Mouse (Mus musculus) 3T3-L1 (cell line): ENCODE measurements around the gene 9130023H24Rik.

Experiments
- DNase-seq: peaks from one replicate; pipeline ENCODE4 v3.0.0-alpha.2; 2015; ENCODE audit warnings: low read depth, low spot score

9130023H24Rik gene

GRCm38 (mm10) chr7:128246496-128247391 lies 8.9 kb upstream of the 9130023H24Rik start, which contains the start of gene Tgfb1i1:
Gene Tgfb1i1, plus strand, starts transcription at chr7:128246812.
- DNase-seq = peak; percentile 74

GRCm38 (mm10) chr7:128245547-128245946 lies 7.7 kb upstream of the 9130023H24Rik start:
- no peak for DNase-seq

DNA sequence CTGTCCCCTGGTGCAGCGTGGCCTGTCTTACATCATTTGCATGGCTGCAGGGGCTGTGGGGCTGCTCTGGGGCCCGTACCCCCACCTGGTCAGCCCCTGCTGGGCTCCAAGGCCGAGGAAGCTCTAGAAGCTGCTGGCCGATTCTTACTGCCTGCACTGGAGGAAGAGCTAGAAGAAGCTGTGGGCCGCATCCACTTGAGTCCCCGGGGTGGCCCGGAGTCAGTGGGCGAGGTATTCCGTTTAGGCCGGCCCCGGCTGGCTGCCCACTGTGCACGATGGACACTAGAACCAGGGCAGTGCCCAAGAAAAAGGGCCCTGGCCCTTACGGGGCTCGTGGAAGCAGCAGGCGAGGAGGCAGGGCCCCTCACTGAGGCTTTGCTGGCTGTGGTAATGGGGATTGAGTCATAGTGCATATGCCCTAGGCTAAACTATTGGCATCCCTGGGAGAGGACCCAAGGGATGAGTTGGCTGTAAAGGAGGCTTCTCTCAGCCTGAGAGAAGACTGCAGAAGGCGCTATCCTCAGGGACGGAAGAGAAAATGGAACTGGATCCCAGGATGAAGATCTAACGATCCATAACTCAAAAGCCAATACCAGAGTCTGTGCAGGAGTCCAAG lies 6.7 kb upstream of the 9130023H24Rik start:
- peak; percentile 80 for DNase-seq

GRCm38 (mm10) chr7:128243921-128244320 lies 6.1 kb upstream of the 9130023H24Rik start:
- DNase-seq = no peak

GRCm38 (mm10) chr7:128242331-128242730 lies 4.5 kb upstream of the 9130023H24Rik start:
- no peak for DNase-seq

DNA sequence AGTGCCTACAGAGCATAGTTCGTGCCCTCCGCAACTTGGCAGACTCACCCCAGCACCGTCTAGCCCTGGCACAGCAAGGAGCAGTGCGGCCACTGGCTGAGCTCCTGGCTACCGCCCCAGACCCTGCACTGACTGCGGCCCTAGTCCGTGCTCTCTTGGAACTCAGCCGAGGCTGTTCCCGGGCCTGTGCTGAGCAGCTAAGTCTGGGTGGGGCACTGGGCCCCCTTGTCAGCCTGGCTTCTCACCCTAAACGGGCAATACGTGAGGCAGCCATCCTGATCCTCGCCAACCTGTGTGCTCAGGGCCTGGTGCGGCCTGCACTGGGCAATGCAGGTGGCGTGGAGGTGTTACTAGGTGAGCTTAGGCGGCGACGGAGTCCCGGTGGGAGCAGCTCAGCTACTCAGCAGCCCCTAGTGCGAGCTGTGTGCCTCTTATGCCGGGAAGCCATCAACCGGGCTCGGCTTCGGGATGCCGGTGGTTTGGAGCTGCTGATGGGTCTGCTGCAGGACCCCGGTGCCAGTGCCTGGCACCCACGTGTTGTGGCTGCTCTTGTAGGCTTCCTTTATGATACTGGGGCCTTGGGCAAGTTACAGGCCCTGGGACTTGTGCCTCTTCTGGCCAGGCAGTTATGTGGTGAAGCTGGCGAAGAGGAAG lies 2.4 kb upstream of the 9130023H24Rik start:
- DNase-seq = no peak

GRCm38 (mm10) chr7:128238991-128239390 lies 1.2 kb upstream of the 9130023H24Rik start:
- DNase-seq = peak; percentile 85

GRCm38 (mm10) chr7:128237593-128237926 lies 271 bp downstream of the 9130023H24Rik start:
- no peak for DNase-seq

- peak; percentile 77 for DNase-seq
Observed at GRCm38 (mm10) chr7:128236856-128237592, 807 bp downstream of the 9130023H24Rik start, which contains the start of gene Armc5. Gene Armc5, plus strand, starts transcription at chr7:128237342.

DNA sequence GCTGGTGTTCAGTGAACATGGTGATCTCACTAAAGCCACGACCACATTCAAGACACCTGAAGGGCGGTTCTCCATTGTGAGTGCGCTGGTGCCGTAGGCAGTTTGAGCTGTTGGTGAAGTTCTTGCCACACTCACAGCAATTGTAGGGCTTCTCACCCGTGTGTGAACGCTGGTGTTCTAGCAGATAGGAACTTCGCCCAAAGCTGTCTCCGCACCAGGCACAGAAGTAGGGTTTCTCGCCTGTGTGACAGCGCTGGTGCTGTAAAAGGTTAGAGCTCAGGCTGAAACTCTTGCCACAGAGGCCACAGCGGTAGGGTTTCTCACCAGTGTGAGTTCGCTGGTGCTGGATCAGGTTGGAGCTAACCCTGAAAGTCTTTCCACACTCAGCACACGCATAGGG lies 1.4 kb downstream of the 9130023H24Rik start:
- DNase-seq = no peak

DNA sequence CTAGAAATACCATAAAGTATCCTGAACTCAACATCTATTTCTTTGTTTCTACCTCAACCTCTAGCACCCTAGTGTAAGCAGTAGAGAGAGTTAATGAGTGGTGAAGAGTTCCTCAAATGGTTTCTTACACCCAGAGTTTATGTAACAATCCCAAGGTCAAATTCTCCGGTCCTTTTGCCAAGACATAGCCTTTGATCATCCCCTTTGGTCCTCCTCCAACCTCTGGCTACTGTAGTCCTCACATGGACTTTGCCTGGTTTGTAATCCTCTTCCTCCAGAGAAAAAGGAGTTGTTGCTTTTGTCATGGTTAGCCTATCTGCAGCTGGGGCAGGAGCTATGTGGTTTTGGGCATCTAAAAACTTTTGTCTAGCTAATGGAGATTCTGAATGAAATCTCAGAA lies 2.4 kb downstream of the 9130023H24Rik start:
- no peak for DNase-seq

GRCm38 (mm10) chr7:128234796-128235195 lies 3.0 kb downstream of the 9130023H24Rik start:
- DNase-seq = no peak

DNA sequence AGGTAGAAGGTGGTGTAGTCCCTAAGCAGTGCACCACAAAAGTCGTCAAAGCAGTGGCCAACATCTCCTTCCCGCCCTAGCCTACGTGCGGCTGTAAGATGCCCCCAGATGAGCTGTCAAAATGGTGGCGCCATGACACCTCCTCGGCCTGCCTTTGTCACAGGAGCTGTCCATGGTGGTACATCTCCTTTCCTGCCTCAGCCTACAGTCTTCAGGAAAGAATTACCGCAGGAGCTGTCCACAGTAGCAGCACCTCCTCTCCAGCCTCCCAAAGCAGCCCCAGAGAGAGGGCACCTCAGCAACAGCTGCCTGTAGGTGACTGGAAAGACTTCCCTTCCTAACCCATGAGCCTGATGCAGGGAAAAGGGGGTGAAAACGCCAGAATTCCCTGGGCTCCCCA lies 6.1 kb downstream of the 9130023H24Rik start:
- DNase-seq = peak; percentile 51

DNA sequence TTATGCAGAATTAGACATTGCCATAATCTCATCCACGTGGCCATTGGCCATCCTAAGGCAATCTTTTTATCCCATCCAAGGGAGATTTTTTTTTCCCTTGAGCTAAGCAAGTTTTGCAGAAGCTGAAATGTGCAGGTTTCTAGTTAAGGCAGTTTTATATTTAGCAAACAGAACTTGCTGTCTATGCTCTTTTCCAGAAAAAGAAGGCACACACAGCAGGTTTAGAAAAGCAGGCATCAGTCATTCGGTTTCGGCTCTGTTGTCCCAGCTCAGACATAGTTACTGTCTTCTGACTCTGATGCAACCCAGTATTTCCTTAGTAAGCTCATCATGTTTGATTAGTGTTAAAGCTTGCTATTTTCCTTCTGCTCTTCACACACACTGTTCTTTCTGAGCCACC lies 16.9 kb downstream of the 9130023H24Rik start:
- no peak for DNase-seq

DNA sequence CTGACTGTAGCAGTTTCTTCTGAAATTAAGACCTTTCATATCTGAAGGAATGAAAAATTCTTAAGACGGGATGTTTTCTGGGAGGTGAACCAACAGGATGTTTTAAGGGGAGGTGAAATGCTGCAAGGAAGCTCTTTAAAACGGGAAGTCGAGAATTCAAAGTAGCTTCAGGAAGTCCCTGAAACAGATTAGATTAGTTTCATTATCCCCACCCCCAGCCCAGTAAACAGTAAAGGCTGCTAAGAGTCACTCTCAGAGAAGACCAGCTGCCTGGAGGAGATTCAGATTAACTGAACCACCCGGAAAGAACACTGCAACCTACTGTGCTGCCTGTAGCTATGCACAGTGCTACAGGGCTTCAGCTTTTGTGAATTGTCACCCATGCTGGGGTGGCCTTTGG lies 17.9 kb downstream of the 9130023H24Rik start:
- DNase-seq = no peak

GRCm38 (mm10) chr7:128209826-128210225 lies 28.0 kb downstream of the 9130023H24Rik start:
- no peak for DNase-seq

- DNase-seq = peak; percentile 82
Observed at GRCm38 (mm10) chr7:128208187-128208586, 29.6 kb downstream of the 9130023H24Rik start.

DNA sequence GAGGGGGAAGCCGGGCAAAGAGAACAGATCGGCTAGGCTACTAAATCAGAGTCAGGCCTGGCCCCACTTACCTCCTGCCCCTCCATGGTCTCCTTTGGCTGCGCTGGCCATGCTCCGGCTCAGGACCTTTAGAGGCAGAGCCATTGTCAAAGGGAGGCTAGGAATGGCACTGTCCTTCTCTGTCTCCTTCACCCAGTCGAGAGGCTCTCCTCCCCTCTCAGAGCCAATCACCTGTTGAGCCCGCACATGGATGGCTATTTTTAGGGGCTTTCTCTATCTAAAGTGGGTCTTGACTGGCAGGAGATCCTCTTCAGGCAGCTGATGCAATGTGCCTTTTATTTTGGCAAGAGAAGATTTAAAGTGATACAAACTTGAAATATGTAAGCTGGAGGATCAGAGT lies 31.7 kb downstream of the 9130023H24Rik start, which contains the start of gene Cox6a2:
Gene Cox6a2, minus strand, starts transcription at position 236 of the 400 bp plus-strand sequence.
- no peak for DNase-seq

DNA sequence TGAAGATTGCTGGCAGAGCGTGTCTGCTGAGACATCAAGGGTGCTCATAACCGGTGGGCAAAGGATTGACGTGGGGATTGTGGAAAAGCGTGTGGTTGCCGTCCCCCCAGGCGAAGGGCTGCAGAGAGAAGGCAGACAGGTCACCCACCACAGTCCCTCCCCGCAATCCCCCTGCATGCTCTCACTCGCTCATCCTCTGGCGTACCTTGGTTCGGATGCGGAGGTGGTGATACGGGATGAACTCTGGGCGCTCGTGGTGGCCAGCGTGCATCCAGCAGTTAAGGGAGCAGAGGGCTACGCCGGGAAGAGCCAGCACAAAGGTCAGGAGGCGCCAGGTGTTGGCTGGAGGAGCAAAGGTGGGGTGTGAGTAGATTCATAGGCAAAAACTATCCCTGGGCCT lies 32.1 kb downstream of the 9130023H24Rik start:
- DNase-seq = no peak

DNA sequence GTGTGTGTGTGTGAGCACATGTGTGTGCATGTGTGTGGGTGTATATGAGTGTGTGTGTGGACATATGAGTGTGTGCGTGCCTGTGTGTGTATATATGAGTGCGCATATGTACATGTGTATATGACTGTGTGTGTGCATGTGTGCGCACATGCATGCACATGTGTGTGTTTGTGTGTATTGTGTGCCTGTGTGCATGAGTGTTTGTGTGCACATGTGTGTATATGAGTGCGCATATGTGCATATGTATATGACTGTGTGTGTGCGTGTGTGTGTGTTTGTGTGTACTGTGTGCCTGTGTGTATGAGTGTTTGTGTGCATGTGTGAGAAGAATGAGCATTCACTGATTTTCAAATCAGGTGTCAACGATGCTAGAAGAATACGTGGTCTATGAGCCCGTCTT lies 33.7 kb downstream of the 9130023H24Rik start:
- no peak for DNase-seq

- DNase-seq = no peak
Observed at GRCm38 (mm10) chr7:128203071-128203470, 34.8 kb downstream of the 9130023H24Rik start.

DNA sequence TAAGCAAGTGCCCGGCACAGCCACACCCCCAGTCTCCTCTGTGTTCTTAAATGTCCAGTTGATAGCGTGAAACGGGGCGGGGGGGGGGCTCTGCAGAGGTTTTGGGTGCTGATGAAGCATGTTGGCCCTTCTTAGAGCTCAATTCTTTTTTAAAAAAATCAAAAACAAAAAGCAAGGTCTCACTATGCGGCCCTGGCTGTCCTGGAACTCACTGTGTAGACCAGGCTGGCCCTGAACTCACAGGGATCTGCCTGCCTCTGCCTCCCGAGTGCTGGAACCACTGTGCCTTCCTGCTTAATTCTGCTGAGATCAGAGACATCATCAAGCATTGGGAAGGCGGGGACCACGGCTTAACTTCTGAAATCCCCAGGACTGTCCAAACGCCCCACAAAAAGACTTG lies 36.2 kb downstream of the 9130023H24Rik start:
- DNase-seq = no peak
